Comparison of ENCODE assay signal across 25 mouse cellular contexts in genomic region chrX:12318848-12319651, GRCm38 (mm10).
A peak's percentile ranks its signal among the peaks of the same experiment; 100 is the strongest.
DNase-seq lines count a peak whose midpoint lies in the region; ATAC-seq and TF ChIP-seq lines count a peak whose summit lies in the region.
"Had no signal": no experiment of that assay in that cellular context is flagged by ENCODE, and none has a peak within 500 bp of the region (broad histone marks: within the 10 kb centered on the region; RNA-seq: fewer than 3 reads in every experiment).

No protein-coding gene starts in this region.

- no peak overlapping the region for H3K27ac ChIP-seq in thymus, adult 2 months (ENCODE audit: control insufficient read depth, insufficient read depth, low read length)
- H3K27ac ChIP-seq: embryonic facial prominence, embryonic 12.5 days; gastrocnemius, adult 2 months; heart, embryonic 10.5 days; hindbrain, embryonic 15.5 days; intestine, embryonic 15.5 days; limb, embryonic 15.5 days; midbrain, embryonic 13.5 days; neural tube, embryonic 12.5 days had no signal

- H3K4me1 ChIP-seq in thymus, adult 2 months (replicated peaks; ENCODE audit: control insufficient read depth, insufficient read depth, low read length), result peaks cover 3% of the 10 kb centered on the region
- H3K4me1 ChIP-seq: embryonic facial prominence, embryonic 12.5 days; heart, embryonic 10.5 days; hindbrain, embryonic 15.5 days; intestine, embryonic 15.5 days; limb, embryonic 15.5 days; megakaryocyte, embryonic 14.5 days; midbrain, embryonic 13.5 days; neural tube, embryonic 12.5 days had no signal

- TF ChIP-seq POLR2A in thymus, adult 2 months (IDR thresholded peaks at IDR 0.05; ENCODE audit: control insufficient read depth, extremely low read depth, insufficient read depth, low read length, poor library complexity), result no peak

- peak; percentile 75 for ATAC-seq in erythroblast, adult 5-6 weeks (replicated peaks; ENCODE audit: low FRiP score, poor library complexity, severe bottlenecking)
- no peak for ATAC-seq in inflammation-experienced regulatory T-cells, adult 6 months
- ATAC-seq: forebrain, embryonic 14.5 days; intestine, embryonic 15.5 days; midbrain, embryonic 13.5 days had no signal

- TF ChIP-seq CTCF in thymus, adult 2 months (IDR thresholded peaks at IDR 0.05; ENCODE audit: borderline replicate concordance, control insufficient read depth, extremely low read depth, insufficient read depth, low read length, poor library complexity), result no peak

- WGBS in thymus, adult 2 months, result 13% methylated on average over 4 of the region's 4 CpGs

- H3K36me3 ChIP-seq in thymus, adult 2 months (ENCODE audit: control insufficient read depth, insufficient read depth, low read length), result no peaks in the 10 kb centered on the region
- H3K36me3 ChIP-seq: embryonic facial prominence, embryonic 12.5 days; heart, embryonic 10.5 days; hindbrain, embryonic 15.5 days; intestine, embryonic 15.5 days; limb, embryonic 15.5 days; midbrain, embryonic 13.5 days; neural tube, embryonic 12.5 days had no signal

- no peaks in the 10 kb centered on the region for H3K27me3 ChIP-seq in thymus, adult 2 months (ENCODE audit: control insufficient read depth, insufficient read depth, low read length)
- H3K27me3 ChIP-seq: embryonic facial prominence, embryonic 12.5 days; hindbrain, embryonic 15.5 days; intestine, embryonic 15.5 days; limb, embryonic 15.5 days; midbrain, embryonic 13.5 days; neural tube, embryonic 12.5 days had no signal

- peak; percentile 5 for DNase-seq in thymus, adult 2 months
- DNase-seq in thymus, adult 18-20 months, result no peak
- DNase-seq in thymus, postnatal 14 days, result peak; percentile 31
- no peak for DNase-seq in layer of hippocampus, postnatal 36 days
- no peak for DNase-seq in natural killer cell, adult 2 months (ENCODE audit: low spot score in 2 of 2)
- DNase-seq: adrenal gland, adult 8-10 months; B cell, adult 2 months; cerebellum, adult 2 months; cerebellum, postnatal 25 days; gastrocnemius, adult 2 months; kidney, adult 8-10 months; kidney, postnatal 14 days; lung, embryonic 14.5 days; right cerebral cortex, postnatal 25 days had no signal

- no peak overlapping the region for H3K4me3 ChIP-seq in thymus, adult 2 months (ENCODE audit: control insufficient read depth, insufficient read depth, low read length)
- H3K4me3 ChIP-seq: embryonic facial prominence, embryonic 12.5 days; gastrocnemius, adult 2 months; heart, embryonic 10.5 days; hindbrain, embryonic 15.5 days; intestine, embryonic 15.5 days; limb, embryonic 15.5 days; megakaryocyte, embryonic 14.5 days; midbrain, embryonic 13.5 days; neural tube, embryonic 12.5 days had no signal

Comparison
In these comparisons a context has a peak if more than half of its experiments do, and no peak if none do; other contexts are left out.
1. DNase-seq: peak in thymus, adult 2 months (single experiment) and thymus, postnatal 14 days (single experiment); none in thymus, adult 18-20 months (0 of 2), layer of hippocampus, postnatal 36 days (0 of 2) and natural killer cell, adult 2 months (0 of 2).